Mouse (Mus musculus) liver, adult 2 months (tissue): ENCODE results near the gene 1110059E24Rik.

Experiments used
- CTCF ChIP-seq: fragments of 200-500 bp; IDR thresholded peaks from 2 replicates; pipeline ENCODE4 v1.5.1; 2011; ENCODE audit warnings: low read depth, low read length, control low read depth
- POLR2A ChIP-seq: fragments of 200-500 bp; IDR thresholded peaks from 2 replicates; pipeline ENCODE4 v1.6.1; 2011; ENCODE audit warnings: low read length, control low read depth; ENCODE audit not compliant: insufficient read depth; ENCODE audit errors: extremely low read depth

GRCm38 (mm10) chr19:21652285-21653171, at the start of gene 1110059E24Rik:
- TF ChIP-seq CTCF (no peak), POLR2A (no peak)
